Mouse (Mus musculus): Measurements from ENCODE around the gene Zfp799. TPM values are rescaled to one million over a fixed set of nuclear protein-coding genes. Genes with fewer than 3 reads are reported as not detected.
"Not testable (repeated sequence)": the region's sequence is repeated elsewhere in the genome, so short reads cannot be mapped to it uniquely, and the experiment has no call there.

The Zfp799 gene
- polyA plus RNA-seq (2012; ENCODE audit: insufficient read depth, insufficient read length, missing spikeins), result 9.2 and 9.6 TPM in 2 replicates

DNA sequence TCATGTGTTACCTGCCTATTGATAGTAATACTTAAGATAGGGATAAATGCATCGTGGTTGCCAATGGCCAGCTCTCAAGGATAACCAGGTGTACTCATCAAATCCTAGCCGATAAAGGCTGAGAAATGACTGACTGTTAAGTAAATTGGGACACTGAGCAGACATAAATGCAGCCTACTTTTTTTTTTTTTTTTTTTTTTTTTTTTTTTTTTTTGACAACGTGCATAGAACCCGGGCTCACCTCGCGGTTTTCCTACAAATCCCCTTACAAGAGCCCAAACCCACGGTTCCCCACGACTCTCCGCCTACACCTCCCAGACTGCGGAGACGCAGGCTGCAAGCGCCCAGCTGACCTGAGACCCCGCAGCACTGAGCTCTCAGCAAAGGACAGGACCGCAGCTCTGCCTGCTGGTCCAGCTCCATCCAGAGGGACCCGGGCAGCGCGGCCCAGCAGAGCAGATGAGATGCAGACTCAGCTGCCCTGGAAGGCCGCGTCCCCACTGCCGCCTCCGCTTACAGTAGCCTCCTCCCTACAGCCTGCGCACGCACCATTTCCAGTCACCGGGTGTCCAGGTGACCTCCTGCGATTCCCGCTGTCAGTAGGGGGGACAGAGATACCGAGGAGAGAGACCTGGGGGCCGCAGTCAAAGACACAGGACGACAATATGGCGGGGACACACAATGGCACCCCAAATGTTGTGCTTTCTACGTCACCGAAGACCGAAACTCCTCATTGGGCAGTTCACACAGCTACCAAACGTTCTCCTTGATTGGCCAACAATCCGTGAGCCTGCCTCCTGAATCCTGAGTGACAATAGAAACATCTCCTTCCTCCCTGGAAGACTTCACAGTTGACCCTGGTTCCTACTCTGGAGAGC is at the start of gene Zfp799:
Zfp799 (minus strand) TSS at position 722 of the 878 bp plus-strand sequence.
- no peak for TF ChIP-seq CTCF (IDR thresholded peaks at IDR 0.05; ENCODE audit: low read depth, low read length)
- TF ChIP-seq POLR2A (IDR thresholded peaks at IDR 0.05; ENCODE audit: borderline replicate concordance, low read depth, low read length), result no peak
- peak within 1 kb of the TSS; percentile 87 for H3K4me3 ChIP-seq (ENCODE audit: insufficient read depth, low read length)
- 0 out of 2 replicates have a peak within 1 kb of the TSS, but pooled peaks have one; percentile 10 for H3K27ac ChIP-seq (ENCODE audit: insufficient read depth, low read depth, low read length)

GRCm38 (mm10) chr17:32878773-32879172 is 48.7 kb upstream of the Zfp799 start:
- no peak overlapping the region for H3K27ac ChIP-seq (ENCODE audit: insufficient read depth, low read depth, low read length)
- TF ChIP-seq POLR2A (IDR thresholded peaks at IDR 0.05; ENCODE audit: borderline replicate concordance, low read depth, low read length) (no peak), CTCF (IDR thresholded peaks at IDR 0.05; ENCODE audit: low read depth, low read length) (no peak)
- H3K4me1 ChIP-seq (ENCODE audit: control insufficient read depth, insufficient read depth, low read length), result no peaks in the 10 kb centered on the region
- H3K4me3 ChIP-seq (ENCODE audit: insufficient read depth, low read length), result no peak overlapping the region

More for the DNA sequence above, at the start of gene Zfp799:
- peaks cover 7% of the 10 kb centered on the region; the same call in 1 of the 2 replicates for H3K4me1 ChIP-seq (ENCODE audit: control insufficient read depth, insufficient read depth, low read length)

DNA sequence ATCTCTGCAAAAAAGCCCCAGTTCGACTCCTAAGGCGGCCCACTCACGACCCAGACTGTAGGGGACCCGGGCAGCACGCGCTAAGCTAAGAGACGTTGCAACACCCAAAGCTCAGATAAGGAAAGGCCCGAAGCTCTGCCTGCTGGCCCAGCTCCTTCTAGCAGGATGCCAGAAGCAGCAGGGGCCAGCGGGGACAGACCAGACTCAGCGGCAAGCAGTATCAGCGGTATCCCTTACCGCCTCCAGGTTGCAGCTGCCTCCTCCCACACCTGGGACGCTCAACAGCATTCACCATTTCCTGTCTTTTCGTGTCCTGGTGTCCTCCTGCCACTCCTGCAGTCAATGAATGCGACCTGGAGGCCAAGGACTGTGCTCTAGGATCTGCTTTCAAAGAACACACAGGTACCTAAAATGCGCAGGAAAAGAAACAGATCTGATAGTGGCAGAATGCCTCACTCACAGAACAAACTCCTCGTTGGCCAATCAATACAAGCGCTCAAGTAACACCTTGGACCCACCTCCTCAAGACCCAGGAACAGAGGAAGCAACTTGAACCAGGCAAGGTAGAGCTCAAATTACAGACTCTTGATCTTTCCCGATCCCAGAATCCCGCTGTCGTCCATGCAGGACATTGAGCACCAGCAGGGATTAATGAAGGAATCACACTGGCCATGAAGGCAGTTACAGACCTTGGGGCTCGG is 47.6 kb upstream of the Zfp799 start:
- TF ChIP-seq POLR2A (IDR thresholded peaks at IDR 0.05; ENCODE audit: borderline replicate concordance, low read depth, low read length), result no peak
- TF ChIP-seq CTCF (IDR thresholded peaks at IDR 0.05; ENCODE audit: low read depth, low read length), result no peak
- Histone ChIP-seq H3K4me3 (ENCODE audit: insufficient read depth, low read length) (no peak overlapping the region), H3K4me1 (ENCODE audit: control insufficient read depth, insufficient read depth, low read length) (no peaks in the 10 kb centered on the region), H3K27ac (ENCODE audit: insufficient read depth, low read depth, low read length) (no peak overlapping the region)

- no peak for TF ChIP-seq CTCF (IDR thresholded peaks at IDR 0.05; ENCODE audit: low read depth, low read length)
- no peak for TF ChIP-seq POLR2A (IDR thresholded peaks at IDR 0.05; ENCODE audit: borderline replicate concordance, low read depth, low read length)
- H3K4me1 ChIP-seq (ENCODE audit: control insufficient read depth, insufficient read depth, low read length), result no peaks in the 10 kb centered on the region
- H3K27ac ChIP-seq (ENCODE audit: insufficient read depth, low read depth, low read length), result no peak overlapping the region
- no peak overlapping the region for H3K4me3 ChIP-seq (ENCODE audit: insufficient read depth, low read length)
Measured at GRCm38 (mm10) chr17:32872696-32873095, 42.6 kb upstream of the Zfp799 start.

- TF ChIP-seq POLR2A (IDR thresholded peaks at IDR 0.05; ENCODE audit: borderline replicate concordance, low read depth, low read length) (no peak), CTCF (IDR thresholded peaks at IDR 0.05; ENCODE audit: low read depth, low read length) (no peak)
- no peak overlapping the region for H3K4me3 ChIP-seq (ENCODE audit: insufficient read depth, low read length)
- no peaks in the 10 kb centered on the region for H3K4me1 ChIP-seq (ENCODE audit: control insufficient read depth, insufficient read depth, low read length)
- no peak overlapping the region for H3K27ac ChIP-seq (ENCODE audit: insufficient read depth, low read depth, low read length)
Measured at GRCm38 (mm10) chr17:32872091-32872490, 42.0 kb upstream of the Zfp799 start.

GRCm38 (mm10) chr17:32871483-32871882 is 41.4 kb upstream of the Zfp799 start:
- Histone ChIP-seq H3K4me1 (ENCODE audit: control insufficient read depth, insufficient read depth, low read length) (no peaks in the 10 kb centered on the region), H3K4me3 (ENCODE audit: insufficient read depth, low read length) (no peak overlapping the region), H3K27ac (ENCODE audit: insufficient read depth, low read depth, low read length) (no peak overlapping the region)
- TF ChIP-seq CTCF (IDR thresholded peaks at IDR 0.05; ENCODE audit: low read depth, low read length), result no peak
- TF ChIP-seq POLR2A (IDR thresholded peaks at IDR 0.05; ENCODE audit: borderline replicate concordance, low read depth, low read length), result no peak

- H3K4me1 ChIP-seq (ENCODE audit: control insufficient read depth, insufficient read depth, low read length); H3K27ac ChIP-seq (ENCODE audit: insufficient read depth, low read depth, low read length); H3K4me3 ChIP-seq (ENCODE audit: insufficient read depth, low read length): not testable (repeated sequence)
Measured at GRCm38 (mm10) chr17:32867266-32867665, 37.2 kb upstream of the Zfp799 start.

GRCm38 (mm10) chr17:32856713-32857112 is 26.7 kb upstream of the Zfp799 start:
- not testable (repeated sequence) for H3K4me3 ChIP-seq (ENCODE audit: insufficient read depth, low read length); H3K4me1 ChIP-seq (ENCODE audit: control insufficient read depth, insufficient read depth, low read length)

GRCm38 (mm10) chr17:32851581-32851980 is 21.5 kb upstream of the Zfp799 start:
- TF ChIP-seq CTCF (IDR thresholded peaks at IDR 0.05; ENCODE audit: low read depth, low read length) (no peak), POLR2A (IDR thresholded peaks at IDR 0.05; ENCODE audit: borderline replicate concordance, low read depth, low read length) (no peak)
- Histone ChIP-seq H3K4me3 (ENCODE audit: insufficient read depth, low read length) (no peak overlapping the region), H3K4me1 (ENCODE audit: control insufficient read depth, insufficient read depth, low read length) (no peaks in the 10 kb centered on the region), H3K27ac (ENCODE audit: insufficient read depth, low read depth, low read length) (no peak overlapping the region)

More at GRCm38 (mm10) chr17:32856713-32857112, 26.7 kb upstream of the Zfp799 start:
- not testable (repeated sequence) for H3K27ac ChIP-seq (ENCODE audit: insufficient read depth, low read depth, low read length)

DNA sequence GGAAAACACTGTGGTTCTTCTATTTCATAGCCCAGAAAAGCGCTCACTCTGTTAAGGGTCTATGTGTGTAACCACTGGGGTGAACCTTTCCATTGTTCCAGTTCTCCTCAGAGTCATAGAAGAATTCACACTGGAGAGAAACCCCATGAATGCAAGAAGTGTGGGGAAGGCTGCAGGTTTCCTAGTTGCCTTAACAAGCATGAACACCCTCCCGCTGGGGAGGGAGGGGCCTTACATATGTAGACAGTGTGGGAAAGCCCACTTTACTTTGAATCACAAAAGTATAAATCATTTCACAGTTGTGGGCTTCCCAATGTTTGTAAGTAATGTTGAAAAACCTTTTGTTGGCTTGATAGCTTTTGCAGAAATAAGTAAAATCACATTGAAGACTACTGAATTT is 11.3 kb upstream of the Zfp799 start:
- no peak overlapping the region for H3K4me3 ChIP-seq (ENCODE audit: insufficient read depth, low read length)
- TF ChIP-seq CTCF (IDR thresholded peaks at IDR 0.05; ENCODE audit: low read depth, low read length) (no peak), POLR2A (IDR thresholded peaks at IDR 0.05; ENCODE audit: borderline replicate concordance, low read depth, low read length) (no peak)
- H3K4me1 ChIP-seq (ENCODE audit: control insufficient read depth, insufficient read depth, low read length), result no peaks in the 10 kb centered on the region
- no peak overlapping the region for H3K27ac ChIP-seq (ENCODE audit: insufficient read depth, low read depth, low read length)

Data from bone marrow macrophage, adult 2 months (primary cell).